Mouse (Mus musculus): ENCODE measurements around the gene Olfr51.
A peak's percentile ranks its signal among the peaks of the same experiment; 100 is the strongest.
"Not testable (repeated sequence)": the region's sequence is repeated elsewhere in the genome, so short reads cannot be mapped to it uniquely, and the experiment has no call there.

Gene Olfr51

GRCm38 (mm10) chr11:51003296-51003695 lies at the start of gene Olfr51:
Gene Olfr51 (plus strand): TSS chr11:51003596.
- no peak for DNase-seq (ENCODE audit: low spot score)

GRCm38 (mm10) chr11:50953665-50954064 lies 49.7 kb upstream of the Olfr51 start, which contains the start of gene Prop1:
Gene Prop1 (minus strand): TSS chr11:50953765.
- DNase-seq (ENCODE audit: low spot score), result no peak

GRCm38 (mm10) chr11:50964886-50965285 lies 38.5 kb upstream of the Olfr51 start:
- DNase-seq (ENCODE audit: low spot score), result no peak

GRCm38 (mm10) chr11:50966230-50966629 lies 37.2 kb upstream of the Olfr51 start, which contains the start of gene Olfr1378:
Gene Olfr1378 (plus strand): TSS chr11:50966530.
- no peak for DNase-seq (ENCODE audit: low spot score)

GRCm38 (mm10) chr11:50977216-50977615 lies 26.2 kb upstream of the Olfr51 start:
- no peak for DNase-seq (ENCODE audit: low spot score)

- no peak for DNase-seq (ENCODE audit: low spot score)
Observed at GRCm38 (mm10) chr11:50981667-50982066, 21.7 kb upstream of the Olfr51 start, which contains the start of gene Olfr1377. Gene Olfr1377 (plus strand): TSS chr11:50981967.

- DNase-seq (ENCODE audit: low spot score), result no peak
Observed at GRCm38 (mm10) chr11:51011821-51012220, 8.4 kb downstream of the Olfr51 start.

- DNase-seq (ENCODE audit: low spot score), result no peak
Observed at GRCm38 (mm10) chr11:51013936-51014335, 10.5 kb downstream of the Olfr51 start, which contains the start of gene Olfr54. Gene Olfr54 (plus strand): TSS chr11:51014236.

- DNase-seq (ENCODE audit: low spot score), result no peak
Observed at GRCm38 (mm10) chr11:51016341-51016740, 12.9 kb downstream of the Olfr51 start.

GRCm38 (mm10) chr11:51026811-51027210 lies 23.4 kb downstream of the Olfr51 start:
- not testable (repeated sequence) for DNase-seq (ENCODE audit: low spot score)

GRCm38 (mm10) chr11:51029381-51029780 lies 26.0 kb downstream of the Olfr51 start:
- not testable (repeated sequence) for DNase-seq (ENCODE audit: low spot score)

- DNase-seq (ENCODE audit: low spot score), result no peak
Observed at GRCm38 (mm10) chr11:51030225-51030624, 26.8 kb downstream of the Olfr51 start.

- DNase-seq (ENCODE audit: low spot score), result no peak
Observed at GRCm38 (mm10) chr11:51032851-51033250, 29.5 kb downstream of the Olfr51 start.

- not testable (repeated sequence) for DNase-seq (ENCODE audit: low spot score)
Observed at GRCm38 (mm10) chr11:51034141-51034540, 30.7 kb downstream of the Olfr51 start.

- no peak for DNase-seq (ENCODE audit: low spot score)
Observed at GRCm38 (mm10) chr11:51035951-51036350, 32.6 kb downstream of the Olfr51 start.

GRCm38 (mm10) chr11:51044776-51045175 lies 41.4 kb downstream of the Olfr51 start:
- not testable (repeated sequence) for DNase-seq (ENCODE audit: low spot score)

- not testable (repeated sequence) for DNase-seq (ENCODE audit: low spot score)
Observed at GRCm38 (mm10) chr11:51047809-51048208, 44.4 kb downstream of the Olfr51 start, which contains the start of gene Olfr1375. Gene Olfr1375 (plus strand): TSS chr11:51048109.

GRCm38 (mm10) chr11:51051678-51052077 lies 48.3 kb downstream of the Olfr51 start:
- DNase-seq (ENCODE audit: low spot score), result no peak

- no peak for DNase-seq (ENCODE audit: low spot score)
Observed at GRCm38 (mm10) chr11:51053230-51053629, 49.8 kb downstream of the Olfr51 start.

- DNase-seq (ENCODE audit: low spot score), result peak; percentile 20
Observed at GRCm38 (mm10) chr11:51059151-51059571, 55.8 kb downstream of the Olfr51 start, which contains the start of gene Zfp354a. Gene Zfp354a (plus strand): TSS chr11:51059257.
